Mouse (Mus musculus): Measurements from ENCODE around the gene Rdh16. TPM values are rescaled to one million over a fixed set of nuclear protein-coding genes. Genes with fewer than 3 reads are reported as not detected.
"Not testable (repeated sequence)": the region's sequence is repeated elsewhere in the genome, so short reads cannot be mapped to it uniquely, and the experiment has no call there.

Rdh16 gene
- total RNA-seq, 2 experiments from 2014 or later = 0.09 TPM; not detected in 1

DNA sequence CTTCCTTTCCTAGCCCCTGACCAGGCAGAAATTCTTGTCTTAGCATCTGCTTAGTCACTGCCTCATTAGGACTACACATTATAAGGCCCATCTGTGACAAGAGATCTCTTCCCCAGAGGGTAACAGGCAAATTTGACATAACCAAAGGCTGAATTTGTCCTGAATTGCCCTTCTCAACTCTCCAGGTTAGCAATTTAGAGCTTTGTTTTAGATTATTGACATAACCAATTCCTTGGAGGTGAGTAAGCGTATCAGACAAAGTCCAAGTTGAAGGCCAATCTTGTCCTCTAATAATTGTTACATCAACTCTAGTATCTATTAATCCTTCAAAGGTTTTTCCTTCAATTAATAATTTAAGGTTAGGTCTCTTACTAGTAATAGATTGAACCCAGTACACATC is 33.2 kb downstream of the Rdh16 start:
- DNase-seq = not testable (repeated sequence)

DNA sequence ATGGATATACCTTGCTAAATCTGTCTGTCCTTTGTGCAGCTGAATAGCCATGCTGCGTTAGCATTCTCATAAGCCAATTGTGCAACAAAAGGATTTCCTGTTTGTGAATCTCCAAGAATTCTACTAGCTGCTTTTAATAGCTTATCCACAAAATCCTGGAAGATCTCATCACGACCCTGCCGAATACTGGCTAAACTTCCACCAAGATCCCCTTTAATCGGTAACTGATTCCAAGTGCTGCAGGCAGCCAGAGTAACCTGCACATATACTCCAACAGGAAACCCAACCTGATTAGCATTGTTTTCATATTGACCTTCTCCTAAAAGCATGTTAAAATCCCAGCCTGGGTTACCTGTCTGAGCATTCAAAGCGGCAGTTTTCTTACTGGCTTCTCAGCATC is 34.3 kb downstream of the Rdh16 start:
- DNase-seq = no peak

DNA sequence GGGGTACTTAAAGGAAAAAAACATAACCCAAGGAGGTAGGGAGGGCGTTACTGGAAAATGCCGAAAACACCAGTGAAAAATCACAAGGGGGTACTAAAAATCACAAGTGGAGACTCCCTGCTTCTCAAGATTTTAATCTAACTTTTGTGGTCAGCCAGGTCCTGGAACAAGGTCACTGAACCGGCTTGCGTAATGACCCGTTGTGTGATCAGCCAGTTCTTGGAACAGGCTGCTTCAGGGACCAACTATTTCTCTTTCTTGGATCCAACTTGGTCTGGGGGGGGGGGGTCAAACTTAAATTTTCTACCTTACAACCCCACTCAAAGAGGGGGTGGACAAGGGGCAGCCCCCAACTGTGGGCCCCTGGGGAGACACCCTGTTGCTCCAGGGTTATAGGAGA is 36.8 kb downstream of the Rdh16 start:
- not testable (repeated sequence) for DNase-seq

DNA sequence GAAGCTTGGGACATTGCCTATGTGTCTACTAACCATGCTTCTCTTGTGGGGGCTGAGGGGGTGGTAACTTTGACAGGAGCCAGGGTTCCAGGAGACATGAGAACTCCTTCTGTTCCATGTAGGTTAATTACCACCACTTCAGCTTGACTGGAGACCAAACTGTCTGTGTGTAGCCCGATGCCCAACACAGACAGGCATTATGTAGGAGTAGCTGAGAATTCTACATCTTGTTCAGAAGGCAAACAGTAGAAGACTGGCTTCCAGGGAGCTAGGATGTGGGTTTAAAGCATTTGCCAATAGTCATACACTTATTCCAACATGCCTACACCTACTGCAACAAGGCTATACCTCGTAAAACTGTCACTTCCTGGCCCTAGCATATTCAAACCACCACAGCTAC is 37.6 kb downstream of the Rdh16 start:
- DNase-seq = no peak

DNA sequence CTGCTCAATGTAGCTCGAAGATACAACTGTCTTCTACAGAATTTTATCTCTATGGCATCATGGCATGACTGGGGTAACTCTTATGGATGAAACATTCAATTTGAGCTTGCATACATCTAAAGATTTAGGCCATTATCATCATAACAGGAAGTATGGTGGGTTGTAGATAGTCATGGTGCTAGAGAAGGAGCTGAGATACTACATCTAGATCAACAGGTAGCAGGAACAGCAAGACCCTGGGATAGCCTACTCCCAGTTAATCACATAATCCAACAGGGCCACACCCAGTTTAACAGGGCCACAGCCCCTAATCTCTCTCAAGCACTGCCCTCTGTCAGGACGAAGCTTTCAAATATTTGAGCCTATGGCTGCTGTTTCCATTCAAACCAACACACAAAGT is 39.8 kb downstream of the Rdh16 start:
- DNase-seq = no peak

DNA sequence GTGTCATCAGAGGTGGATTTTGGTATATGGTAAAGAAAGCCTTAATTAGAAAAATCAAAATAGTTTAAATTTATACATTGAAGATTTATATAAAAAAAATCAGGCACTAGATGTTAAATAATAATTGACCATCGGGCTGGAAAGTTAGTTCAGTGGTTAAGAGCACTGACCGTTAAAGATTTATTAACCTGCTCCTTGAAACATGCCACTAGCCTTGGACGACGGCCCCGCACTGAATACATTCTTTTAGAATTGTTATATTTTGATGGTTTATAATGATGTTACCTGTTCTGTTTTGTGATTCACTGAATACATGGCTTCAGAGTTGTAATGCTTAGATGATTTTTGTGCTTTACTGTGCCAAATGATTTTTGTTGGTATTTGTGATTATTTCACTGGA is 45.0 kb downstream of the Rdh16 start:
- not testable (repeated sequence) for DNase-seq

DNA sequence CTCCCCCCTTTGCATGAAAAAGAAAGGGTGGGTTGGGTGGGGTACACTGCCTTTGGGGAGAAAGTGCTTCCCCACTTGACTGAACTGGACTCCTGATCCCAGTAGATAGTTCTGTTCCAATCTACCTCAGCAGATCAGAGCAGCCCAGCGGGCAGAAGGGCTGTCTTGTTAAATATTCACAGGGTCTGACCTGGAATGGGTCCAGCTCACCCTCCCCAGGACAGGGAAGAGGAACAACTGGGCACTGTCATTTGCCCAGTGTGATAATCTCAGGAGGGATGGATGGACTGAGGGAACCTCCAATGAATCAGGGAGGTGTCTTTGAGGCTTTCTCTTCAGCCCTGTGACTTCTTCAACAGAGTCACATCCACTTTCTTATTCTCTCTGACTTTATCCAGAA is 47.1 kb downstream of the Rdh16 start:
- DNase-seq = no peak

DNA sequence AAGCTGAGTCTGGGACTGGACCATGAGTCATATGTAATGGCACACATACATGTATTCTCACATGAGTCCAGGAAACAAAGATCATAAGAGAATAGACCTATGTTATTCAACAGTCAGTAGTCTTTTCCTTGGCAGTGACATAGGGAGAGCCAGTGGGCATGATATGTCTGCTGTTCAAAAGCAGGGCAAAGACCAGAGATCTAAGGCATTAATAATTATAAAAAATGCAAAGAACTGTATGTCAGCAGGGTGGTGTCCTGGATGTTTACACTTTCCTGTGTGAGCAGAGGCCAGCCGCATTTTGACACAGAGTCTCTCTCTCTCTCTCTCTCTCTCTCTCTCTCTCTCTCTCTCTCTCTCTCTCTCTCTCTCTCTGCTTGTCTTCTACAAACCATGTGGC is 48.7 kb downstream of the Rdh16 start, which contains the start of gene Rdh19:
TSS of gene Rdh19 (plus strand) at position 301 of the 400 bp plus-strand sequence.
- DNase-seq = no peak

DNA sequence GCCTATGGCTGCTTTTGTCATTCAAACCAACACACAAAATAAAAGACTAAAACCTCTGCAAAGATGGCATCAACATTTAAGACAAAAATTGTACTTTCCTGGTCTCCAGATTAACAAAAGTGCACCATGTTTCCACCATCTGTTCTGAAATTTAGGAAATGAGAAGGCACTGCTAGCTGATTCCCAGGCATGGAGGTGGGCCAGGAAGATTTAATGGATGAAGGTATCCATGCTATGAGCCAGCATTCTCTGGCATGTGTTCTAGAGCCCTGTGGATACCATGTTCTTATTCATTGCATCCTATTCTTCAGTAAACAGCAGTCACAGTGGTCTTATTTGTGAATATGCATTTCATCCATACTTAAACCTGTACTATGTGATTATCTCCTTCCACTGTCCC is 55.4 kb downstream of the Rdh16 start:
- no peak for DNase-seq

DNA sequence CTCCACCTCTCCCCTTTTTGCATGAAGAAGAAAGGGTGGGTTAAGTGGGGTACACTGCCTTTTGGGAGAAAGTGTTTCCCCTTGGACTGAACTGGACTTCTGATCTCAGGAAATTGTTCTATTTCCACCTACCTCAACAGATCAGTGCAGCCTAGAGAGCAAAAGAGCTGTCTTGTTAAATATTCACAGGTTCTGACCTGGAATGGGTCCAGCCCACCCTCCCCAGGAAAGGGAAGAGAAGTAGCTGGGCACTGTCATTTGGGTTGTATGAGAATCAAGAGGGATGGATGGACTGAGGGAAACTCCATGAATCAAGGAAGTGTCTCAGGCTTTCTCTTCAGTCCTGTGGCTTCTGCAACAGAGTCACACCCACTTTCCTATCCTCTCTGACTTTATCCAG is 64.0 kb downstream of the Rdh16 start:
- DNase-seq = no peak

DNA sequence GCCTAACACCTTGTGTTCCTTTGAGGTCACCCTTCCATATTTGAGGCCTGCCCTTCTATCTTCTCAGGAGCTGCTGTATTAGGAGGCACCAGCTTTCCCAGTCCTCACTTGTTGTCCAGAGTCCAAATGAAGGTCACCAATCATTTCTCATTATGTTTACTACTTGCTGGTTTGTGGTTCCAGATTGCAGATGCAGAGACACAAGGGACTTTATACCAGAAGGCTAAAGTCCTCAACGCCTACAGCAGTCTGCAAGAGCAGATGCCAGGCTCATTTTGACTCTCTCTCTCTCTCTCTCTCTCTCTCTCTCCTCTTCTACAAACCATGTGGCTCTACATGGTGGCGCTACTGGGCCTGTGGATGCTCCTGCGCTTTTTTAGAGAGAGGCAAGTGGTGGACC is 65.3 kb downstream of the Rdh16 start, which contains the start of gene Rdh16f2:
TSS of gene Rdh16f2 (plus strand) at position 243 of the 400 bp plus-strand sequence.
- DNase-seq = no peak

DNA sequence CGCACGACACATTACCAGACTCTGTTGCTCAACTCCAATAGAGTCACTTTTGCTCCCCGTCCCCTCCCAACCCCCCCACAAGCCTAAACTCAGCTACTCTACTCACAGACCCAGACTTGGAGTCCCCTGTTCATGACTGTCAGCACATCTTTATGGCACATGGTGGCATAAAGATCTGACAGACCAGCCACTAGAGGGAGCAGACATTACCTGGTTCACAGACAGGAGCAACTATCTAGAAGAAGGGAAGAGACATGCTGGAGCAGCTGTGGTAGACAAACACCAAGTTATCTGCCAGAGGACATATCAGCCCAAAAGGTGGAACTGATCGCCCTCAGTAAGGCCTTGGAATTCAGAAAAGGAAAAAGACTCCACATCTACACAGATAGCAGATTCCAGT is 71.5 kb downstream of the Rdh16 start:
- no peak for DNase-seq

DNA sequence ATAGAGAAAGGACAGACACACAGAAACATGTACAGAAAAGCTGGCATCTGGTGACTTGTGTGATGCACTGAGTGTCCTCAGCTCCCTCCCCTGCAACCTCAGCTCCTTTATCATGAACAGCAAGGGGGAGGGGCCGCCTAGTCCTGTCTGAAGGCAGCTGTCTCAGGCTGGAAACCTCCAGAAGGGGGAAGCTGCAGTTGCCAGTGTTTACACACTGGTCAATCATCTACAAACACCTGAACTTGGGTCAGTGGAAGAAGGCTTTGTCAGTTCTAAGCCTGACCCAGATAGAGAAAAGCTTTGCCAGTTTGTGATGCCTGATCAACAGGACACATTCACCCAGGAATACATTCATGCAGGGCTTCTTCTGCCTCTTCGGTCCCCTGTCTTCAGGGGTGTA is 76.7 kb downstream of the Rdh16 start:
- no peak for DNase-seq

DNA sequence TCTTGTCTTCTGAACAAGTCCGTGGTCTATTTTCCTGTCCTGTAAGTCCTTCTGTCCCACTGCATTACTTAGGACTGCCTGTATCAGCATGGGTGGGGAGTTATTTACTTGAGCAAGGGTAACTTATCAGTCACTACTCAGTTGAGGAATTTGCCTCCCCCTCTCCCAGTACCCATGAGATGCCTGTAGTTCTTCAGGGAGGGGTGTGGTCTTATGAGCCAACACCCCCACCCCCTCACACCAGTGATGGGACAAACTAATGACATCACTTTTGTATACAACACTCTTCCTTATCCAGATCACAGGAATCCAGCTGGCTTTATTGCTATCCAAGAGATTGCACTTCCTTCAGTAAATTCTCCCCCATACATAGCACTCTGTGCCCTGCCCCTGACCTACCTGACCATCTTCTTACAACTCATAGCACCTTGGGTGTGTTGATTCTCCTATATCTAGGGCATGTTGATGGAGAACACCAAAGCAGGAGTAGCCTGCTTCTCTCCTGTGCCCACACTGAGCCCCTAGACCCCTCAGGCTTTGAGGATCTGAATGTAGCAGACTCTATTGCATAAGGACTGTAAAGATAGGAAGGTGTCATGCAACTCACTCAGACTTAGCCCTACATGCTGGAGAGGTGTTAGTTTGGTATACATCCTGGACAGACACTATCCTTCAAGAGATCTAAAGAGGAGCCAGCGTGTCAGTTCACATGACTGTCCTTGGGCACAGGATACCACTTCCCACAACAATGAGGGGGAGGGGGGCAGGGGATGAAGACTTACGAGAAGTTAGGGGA is 77.5 kb downstream of the Rdh16 start:
- DNase-seq = no peak

DNA sequence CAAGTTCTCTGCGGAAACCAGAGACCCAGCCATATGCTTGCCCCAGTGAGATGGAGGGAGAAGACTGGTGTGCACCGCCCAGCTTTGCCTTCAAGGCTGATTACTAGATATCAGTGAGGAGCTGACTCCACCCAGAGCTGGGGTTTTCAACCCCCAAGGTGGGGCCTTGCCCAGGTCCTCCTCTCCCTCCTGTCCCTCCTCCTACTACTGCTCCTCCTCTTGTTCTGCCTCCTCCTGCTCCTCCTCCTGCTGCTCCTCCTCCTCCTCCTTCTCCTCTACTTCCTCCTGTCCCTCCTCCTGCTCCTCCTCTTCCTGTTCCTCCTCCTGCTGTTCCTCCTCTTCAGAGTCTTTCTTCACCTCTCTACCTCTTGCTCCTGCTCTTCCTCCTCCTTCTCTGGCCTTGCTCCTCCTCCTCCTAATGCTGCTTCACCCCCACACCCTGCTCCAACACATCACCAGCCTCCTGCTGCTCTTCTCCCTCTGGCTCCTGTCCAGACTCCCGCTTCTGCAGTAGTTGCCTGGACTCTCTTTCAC is 78.3 kb downstream of the Rdh16 start:
- DNase-seq = no peak

DNA sequence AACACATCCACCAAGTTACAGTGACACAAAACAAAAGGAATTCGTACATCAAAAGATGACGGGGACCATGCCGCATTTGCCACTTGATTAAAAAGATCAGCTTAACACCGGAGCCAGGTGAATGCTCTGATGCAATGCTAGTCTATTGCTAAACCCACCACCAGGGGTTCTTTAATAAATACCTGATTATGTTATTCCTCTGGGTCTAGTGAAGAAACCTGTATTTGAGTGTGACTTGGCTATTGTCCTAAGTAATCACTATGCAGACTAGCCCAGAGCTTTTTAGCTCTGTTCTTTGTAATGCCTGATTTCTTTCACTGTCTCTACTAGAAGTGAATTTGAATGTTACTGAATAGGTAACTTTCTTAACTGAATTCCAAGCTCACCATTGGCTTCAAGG is 80.1 kb downstream of the Rdh16 start:
- no peak for DNase-seq

DNA sequence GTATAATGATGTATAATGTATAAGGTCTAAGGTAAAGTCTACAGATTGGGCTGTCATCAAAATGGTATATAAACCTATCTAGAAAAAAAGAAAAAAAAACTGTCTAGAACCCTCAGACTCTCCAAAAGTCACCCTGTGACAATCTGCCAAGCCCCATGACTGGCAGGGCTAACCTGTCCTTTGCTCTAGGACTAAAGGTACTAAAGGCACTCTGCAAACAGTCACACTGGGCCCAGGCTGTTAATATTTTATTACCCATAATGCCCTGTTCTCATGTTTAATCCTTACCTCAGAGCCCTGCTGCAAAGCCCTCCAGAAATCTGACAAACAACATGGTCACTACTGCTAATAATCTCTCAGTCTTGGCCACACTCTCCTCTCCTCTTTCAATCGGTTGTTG is 85.6 kb downstream of the Rdh16 start:
- DNase-seq = no peak

DNA sequence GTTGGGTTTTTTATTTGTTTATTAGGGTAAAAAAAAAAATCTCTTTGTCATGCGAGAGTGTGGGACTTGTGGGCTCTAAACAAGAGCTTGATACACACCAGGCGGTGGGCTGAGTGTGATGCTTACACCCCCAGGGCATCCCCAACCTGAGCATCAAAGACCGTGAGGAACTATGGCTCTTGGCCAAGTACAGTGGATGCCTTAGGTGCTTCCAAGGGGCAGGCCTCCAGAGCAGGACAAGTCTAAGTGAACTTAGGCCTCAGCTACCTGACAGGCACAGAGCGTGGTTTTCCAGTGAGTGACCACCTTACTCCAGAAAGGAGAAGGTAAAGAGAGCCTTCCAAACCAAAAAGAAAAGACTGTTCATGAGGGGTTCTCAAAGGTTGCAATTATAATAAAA is 86.0 kb downstream of the Rdh16 start:
- DNase-seq = no peak

DNA sequence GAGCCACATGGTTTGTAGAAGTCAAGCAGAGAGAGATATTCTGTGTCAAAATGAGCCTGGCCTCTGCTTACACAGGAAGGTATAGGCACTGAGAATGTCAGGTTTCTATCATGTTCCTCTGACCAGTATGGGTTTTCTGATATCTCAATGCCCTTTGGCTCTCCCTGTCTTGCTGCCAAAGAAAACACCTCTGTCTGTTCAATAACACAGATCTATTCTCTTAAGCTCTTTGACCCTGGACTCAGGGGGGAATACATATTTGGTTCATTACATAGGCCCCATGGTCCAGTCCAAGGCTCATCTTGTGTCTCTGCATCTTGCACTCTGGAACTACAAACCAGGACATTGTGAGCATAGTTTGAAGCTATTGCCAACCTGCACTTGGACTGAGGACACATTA is 87.7 kb downstream of the Rdh16 start, which contains the start of gene Rdh7:
TSS of gene Rdh7 (minus strand) at position 213 of the 400 bp plus-strand sequence.
- DNase-seq = no peak

DNA sequence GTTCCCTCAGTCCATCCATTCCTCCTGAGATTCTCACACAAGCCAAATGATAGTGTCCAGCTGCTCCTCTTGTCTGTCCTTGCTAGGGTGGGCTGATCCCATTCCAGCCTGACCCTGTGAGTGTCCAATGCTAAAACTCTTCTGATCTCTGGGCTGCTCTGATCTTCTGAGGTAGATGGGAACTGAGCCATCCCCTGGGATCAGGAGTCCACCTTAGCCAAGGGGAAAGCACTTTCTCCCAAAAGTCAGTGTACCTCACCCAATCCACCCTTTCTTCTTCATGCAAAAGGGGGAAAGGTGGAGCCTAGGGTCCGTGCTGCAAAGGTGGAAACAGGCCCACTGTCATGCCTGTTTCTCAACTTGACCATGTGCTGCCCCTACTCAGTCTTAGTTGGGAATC is 90.5 kb downstream of the Rdh16 start:
- DNase-seq = no peak

DNA sequence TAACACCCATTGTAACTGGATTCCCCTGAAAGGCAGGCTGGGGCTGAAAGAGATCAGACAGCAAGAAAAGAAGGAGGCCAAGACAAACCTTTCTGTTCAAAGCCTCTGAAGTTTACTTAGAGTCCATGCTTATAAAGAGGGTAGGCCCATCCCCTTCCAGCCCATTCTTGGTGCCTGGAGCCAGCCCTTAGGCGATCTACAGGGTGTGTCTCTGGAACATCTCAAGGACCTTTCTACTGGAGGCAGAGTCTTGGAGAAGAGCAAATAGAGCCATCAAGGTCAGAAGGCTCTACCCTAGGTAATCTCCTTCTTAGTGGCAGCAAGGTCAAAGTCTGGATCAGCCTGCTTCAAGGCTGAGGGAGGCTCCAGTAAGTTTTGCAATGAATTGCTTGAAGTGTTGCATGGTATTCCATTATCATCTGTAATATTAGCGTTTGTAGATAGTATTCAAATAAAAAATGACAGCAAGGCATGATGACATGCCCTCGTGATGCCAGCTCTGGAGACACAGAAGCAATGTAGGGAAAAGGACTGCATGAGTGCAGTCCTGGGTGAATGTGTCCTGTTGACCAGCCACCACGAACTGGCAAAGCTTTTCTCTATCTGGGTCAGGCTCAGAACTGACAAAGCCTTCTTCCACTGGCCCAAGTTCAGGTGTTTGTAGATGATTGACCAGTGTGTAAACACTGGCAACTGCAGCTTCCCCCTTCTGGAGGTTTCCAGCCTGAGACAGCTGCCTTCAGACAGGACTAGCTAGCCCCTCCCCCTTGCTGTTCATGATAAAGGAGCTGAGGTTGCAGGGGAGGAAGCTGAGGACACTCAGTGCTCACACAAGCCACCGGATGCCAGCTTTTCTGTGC is 92.4 kb downstream of the Rdh16 start:
- DNase-seq = not testable (repeated sequence)

All from gastrocnemius, postnatal 10 days (tissue).